Mouse (Mus musculus) CH12.LX (cell line): ENCODE measurements around the gene Btbd9.

Source experiments
- CTCF ChIP-seq, 2 experiments: IDR thresholded peaks in 1 of 2; conservative IDR thresholded peaks in 1 of 2; 2 replicates each; pipeline ENCODE4 v1.5.1; 2011 to 2012; ENCODE audit warnings: low read depth in 2 of 2, low read length in 2 of 2, improper control_type of control experiment in 1 of 2, inconsistent platforms in 1 of 2, mild to moderate bottlenecking in 1 of 2, moderate library complexity in 1 of 2
- E2F4 ChIP-seq: IDR thresholded peaks from 2 replicates; pipeline ENCODE4 v1.6.1; 2011; ENCODE audit warnings: low read depth, low read length, improper control_type of control experiment; ENCODE audit not compliant: insufficient replicate concordance
- EP300 ChIP-seq: IDR thresholded peaks from 2 replicates; pipeline ENCODE4 v1.6.1; 2011; ENCODE audit warnings: low read length, improper control_type of control experiment
- MAFK ChIP-seq: IDR thresholded peaks from 2 replicates; pipeline ENCODE4 v1.6.1; 2011; ENCODE audit warnings: low read length, improper control_type of control experiment; ENCODE audit not compliant: insufficient replicate concordance
- MXI1 ChIP-seq: IDR thresholded peaks from 2 replicates; pipeline ENCODE4 v1.6.1; 2011; ENCODE audit warnings: mild to moderate bottlenecking, low read depth, low read length, improper control_type of control experiment
- MYC ChIP-seq: IDR thresholded peaks from 2 replicates; pipeline ENCODE4 v1.6.1; 2011; ENCODE audit warnings: low read depth, mild to moderate bottlenecking, improper control_type of control experiment, low read length
- NRF1 ChIP-seq: IDR thresholded peaks from 2 replicates; pipeline ENCODE4 v1.6.1; 2014; ENCODE audit warnings: low read depth, mild to moderate bottlenecking, inconsistent platforms, low read length, improper control_type of control experiment, moderate library complexity
- POLR2A ChIP-seq: IDR thresholded peaks from 2 replicates; pipeline ENCODE4 v1.6.1; 2011; ENCODE audit warnings: low read depth, mild to moderate bottlenecking, improper control_type of control experiment, low read length
- RCOR1 ChIP-seq: conservative IDR thresholded peaks from 2 replicates; pipeline ENCODE4 v1.6.1; 2012; ENCODE audit warnings: low read depth, mild to moderate bottlenecking, inconsistent platforms, low read length, improper control_type of control experiment
- USF1 ChIP-seq: IDR thresholded peaks from 2 replicates; pipeline ENCODE4 v1.6.1; 2014; ENCODE audit warnings: low read depth, mild to moderate bottlenecking, inconsistent platforms, low read length, improper control_type of control experiment

GRCm38 (mm10) chr17:30421256-30421655 lies 155.0 kb downstream of the Btbd9 start:
- TF ChIP-seq POLR2A = no peak
- TF ChIP-seq CTCF (conservative IDR thresholded peaks at IDR 0.05 in 1 of 2, IDR thresholded peaks at IDR 0.05 in 1 of 2; ENCODE audit: low read depth in 2 of 2, low read length in 2 of 2) = no peak
- no peak for TF ChIP-seq NRF1
- no peak for TF ChIP-seq MYC
- TF ChIP-seq USF1 = no peak
- no peak for TF ChIP-seq RCOR1
- no peak for TF ChIP-seq E2F4
- TF ChIP-seq MXI1 = no peak
- TF ChIP-seq EP300 = no peak
- TF ChIP-seq MAFK = no peak
